Mouse (Mus musculus) layer of hippocampus, adult 9-10 months (tissue): ENCODE measurements around the gene Usp17lc.
"Not testable (repeated sequence)": the region's sequence is repeated elsewhere in the genome, so short reads cannot be mapped to it uniquely, and the experiment has no call there.

Experiments used
- DNase-seq: peaks from one replicate; pipeline ENCODE4 v3.0.0; 2022; ENCODE audit warnings: low spot score

The Usp17lc gene

DNA sequence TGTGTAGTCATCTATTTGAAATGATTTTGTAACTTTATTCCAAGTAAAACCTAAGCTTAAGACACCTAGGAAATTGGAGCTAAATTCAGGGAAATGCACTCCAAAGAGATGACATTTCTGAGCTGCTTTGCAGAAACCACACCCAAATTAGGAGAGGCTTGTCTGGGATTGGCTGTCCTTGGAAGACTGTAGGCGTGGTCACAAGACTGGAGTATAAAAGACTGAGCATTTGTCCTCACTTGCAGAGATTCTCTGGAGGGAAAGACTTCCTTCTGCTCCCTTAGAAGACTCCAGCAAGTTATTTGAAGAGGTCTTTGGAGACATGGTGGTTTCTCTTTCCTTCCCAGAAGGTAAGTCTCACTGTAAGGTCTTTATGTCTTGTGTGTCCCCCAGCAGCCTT, at the start of gene Usp17lc:
Gene Usp17lc, plus strand, starts transcription at position 301 of the 400 bp plus-strand sequence.
- not testable (repeated sequence) for DNase-seq

DNA sequence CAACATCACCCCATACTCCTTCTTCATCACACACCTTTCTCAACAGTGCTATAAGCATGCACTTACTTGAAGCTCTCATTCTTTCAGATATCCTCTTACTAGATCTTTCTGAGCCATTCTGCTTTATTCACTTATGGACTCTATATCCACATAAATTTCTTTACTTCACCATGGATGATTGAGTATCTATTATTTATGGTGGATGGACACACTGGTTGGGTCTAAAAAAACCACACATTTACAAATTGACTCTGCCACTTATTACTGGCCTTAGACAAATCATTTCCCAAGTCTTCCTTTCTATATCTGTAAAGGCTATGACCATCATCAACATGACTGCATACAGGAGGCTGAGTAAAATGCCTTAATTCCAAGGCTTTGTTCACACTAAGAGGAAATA, 28.8 kb upstream of the Usp17lc start, which contains the start of gene Olfr603:
Gene Olfr603, minus strand, starts transcription at position 101 of the 400 bp plus-strand sequence.
- DNase-seq, result no peak

DNA sequence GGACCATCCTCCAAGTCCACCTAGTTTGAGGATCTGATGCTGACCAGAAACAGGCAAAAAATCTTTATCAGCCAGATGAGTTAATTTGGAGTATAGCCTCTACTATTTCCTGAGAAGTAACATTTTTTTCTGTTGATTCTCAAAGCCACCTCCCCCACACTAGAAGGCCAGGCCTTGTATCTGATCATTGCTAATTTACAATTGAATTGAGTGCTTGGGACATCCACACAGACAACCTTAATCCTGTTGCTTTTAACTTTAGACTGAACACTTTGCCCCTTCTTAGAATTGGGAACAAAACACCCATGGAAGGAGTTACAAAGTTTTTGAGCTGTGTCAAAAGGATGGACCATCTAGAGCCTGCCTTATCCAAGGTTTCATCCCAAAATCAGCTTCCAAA, 17.1 kb upstream of the Usp17lc start:
- DNase-seq, result no peak

DNA sequence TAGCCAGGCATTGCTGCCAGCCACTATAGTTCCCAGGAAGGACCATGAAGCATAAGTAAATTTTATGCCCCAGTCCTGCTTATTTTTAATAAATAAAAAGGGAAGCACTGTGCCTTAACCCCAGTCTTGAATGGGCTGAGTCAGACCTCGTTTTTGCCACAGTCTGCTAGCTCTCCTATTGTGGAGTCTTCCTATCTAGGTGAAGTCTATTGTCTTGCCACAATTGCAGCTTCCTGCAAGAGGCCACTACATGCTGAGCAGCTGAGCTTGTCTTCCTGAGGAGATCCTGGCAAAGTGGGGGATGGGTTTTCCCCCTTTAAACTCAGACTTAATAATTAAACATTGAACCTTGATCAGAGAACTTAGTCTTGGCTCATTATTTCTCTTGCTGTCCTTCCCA, 15.9 kb upstream of the Usp17lc start:
- no peak for DNase-seq

DNA sequence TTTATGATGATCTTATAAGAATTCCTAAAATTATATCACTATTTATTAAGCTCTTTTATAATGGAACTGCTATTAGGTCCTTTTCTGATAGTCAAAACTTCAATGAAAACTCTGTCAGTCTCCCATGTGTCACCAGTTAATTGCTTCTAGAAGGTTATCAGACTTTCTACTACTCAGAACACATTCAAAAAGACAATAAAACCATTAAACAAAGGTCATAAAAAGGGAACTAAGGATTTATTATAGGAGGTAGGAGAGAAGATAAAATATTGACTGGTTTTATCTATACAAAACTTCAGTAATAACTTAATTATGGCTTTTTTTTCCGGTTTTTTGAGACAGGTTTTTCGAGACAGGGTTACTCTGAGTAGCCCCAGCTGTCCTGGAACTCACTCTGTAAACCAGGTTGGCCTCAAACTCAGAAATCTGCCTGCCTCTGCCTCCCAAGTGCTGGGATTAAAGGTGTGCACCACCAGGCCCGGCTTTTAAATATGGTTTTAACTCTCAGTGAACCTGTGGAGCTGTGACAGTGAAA, 8.3 kb upstream of the Usp17lc start:
- DNase-seq, result not testable (repeated sequence)

DNA sequence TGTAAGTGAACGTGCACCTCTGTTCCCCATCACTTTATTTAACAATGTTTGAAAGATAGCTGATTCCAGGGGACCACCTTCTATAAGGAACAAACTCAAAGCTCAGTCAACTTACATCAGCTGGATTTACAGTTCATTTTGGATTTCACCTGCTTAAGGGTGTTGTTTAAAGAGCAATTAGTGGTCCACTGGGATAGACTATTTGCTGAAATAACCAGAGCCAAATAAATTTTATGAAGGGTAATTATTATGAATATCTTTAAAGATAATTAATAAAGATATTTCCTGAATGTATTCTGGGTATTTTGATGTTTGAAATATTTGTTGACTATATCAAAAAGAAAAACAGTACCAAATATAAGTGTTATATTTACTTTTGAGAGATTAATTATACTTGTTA, 30.5 kb downstream of the Usp17lc start, which contains the start of gene Olfr605:
Gene Olfr605, minus strand, starts transcription at position 101 of the 400 bp plus-strand sequence.
- DNase-seq, result no peak

DNA sequence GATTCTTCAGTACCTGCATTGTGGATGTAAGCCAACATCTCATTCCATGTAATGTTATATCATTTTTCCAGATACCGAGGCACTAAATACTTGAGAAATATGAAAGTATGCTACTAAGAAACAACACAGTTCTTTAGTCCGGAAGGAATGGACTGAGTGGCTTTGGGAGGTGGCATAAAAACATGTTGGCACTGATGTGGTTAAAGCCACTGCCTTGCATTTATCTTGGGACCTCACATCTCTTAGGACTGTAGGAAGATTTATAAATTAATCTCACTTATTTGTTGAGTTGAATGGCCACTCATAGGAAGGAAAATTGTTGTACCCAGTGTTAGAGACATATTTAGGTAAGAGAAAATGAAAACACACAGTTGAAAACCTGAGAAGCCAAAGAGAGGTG, 33.9 kb downstream of the Usp17lc start, which contains the start of gene Olfr606:
Gene Olfr606, plus strand, starts transcription at position 301 of the 400 bp plus-strand sequence.
- no peak for DNase-seq

DNA sequence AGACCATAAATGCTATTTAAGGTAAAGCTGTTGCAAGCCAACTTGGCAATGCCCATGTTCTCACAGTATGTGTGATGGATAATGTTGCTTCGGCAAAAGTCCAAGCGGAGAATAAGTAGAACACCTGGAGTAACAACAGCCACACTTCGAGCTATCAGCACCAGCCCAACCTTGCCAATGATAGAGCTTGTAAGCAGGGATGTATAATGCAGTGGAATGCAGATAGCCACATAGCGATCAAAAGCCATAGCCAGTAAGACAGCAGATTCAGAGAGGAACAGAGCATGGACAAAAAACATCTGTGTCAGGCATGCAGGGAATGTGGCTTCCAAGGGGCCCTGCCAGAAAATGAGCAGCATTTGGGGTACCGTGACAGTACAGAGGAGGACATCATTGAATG, 45.7 kb downstream of the Usp17lc start:
- DNase-seq, result no peak
